Mouse (Mus musculus): Measurements from ENCODE around the gene Eif4e3. TPM values are rescaled to one million over a fixed set of nuclear protein-coding genes. Genes with fewer than 3 reads are reported as not detected.

Eif4e3 gene
- polyA plus RNA-seq, 1 experiment from 2014 or later, result 7.1 TPM

DNA sequence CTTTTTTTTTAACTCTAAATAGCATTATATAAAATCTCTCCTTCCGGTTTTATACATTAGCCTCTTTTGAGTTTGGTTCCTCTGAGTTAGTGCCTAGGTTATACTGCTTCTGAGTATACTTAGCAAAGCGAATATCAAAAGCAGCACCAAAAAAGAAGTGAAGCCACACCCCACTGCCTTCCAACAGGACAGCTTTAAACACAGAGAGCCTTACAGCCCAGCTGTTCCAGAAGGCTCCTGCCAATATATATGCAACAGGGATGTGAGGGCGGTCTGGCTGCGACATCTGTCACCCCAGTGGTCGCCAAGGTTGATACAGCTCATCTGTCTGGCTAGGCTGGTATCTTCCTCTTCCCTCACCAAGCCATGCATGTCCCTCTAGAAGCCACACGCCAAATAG is 90.9 kb downstream of the Eif4e3 start:
- DNase-seq (ENCODE audit: low spot score), result no peak
- H3K36me3 ChIP-seq, result no peaks in the 10 kb centered on the region
- H3K27me3 ChIP-seq (ENCODE audit: insufficient read depth, poor library complexity, severe bottlenecking), result no peaks in the 10 kb centered on the region
- no peak overlapping the region for H3K4me3 ChIP-seq
- H3K9me3 ChIP-seq, result no peaks in the 10 kb centered on the region
- 82% methylated on average over 6 of the region's 6 CpGs for WGBS
- no peak overlapping the region for H3K27ac ChIP-seq
- 0 out of 2 replicates have a peak, but pooled peaks cover 8% of the 10 kb centered on the region for H3K4me1 ChIP-seq

Other genes starting within 250 kb of the Eif4e3 start
- gene Foxp1, start 144.1 kb downstream of the Eif4e3 start, polyA plus RNA-seq (2016; fragmentation: Nextera tagmentation; extraction: Ambion mirVana), result 79.9 and 99.3 TPM in 2 replicates
- gene Gm20696, start within 50 bp of the Eif4e3 start, polyA plus RNA-seq (2016; fragmentation: Nextera tagmentation; extraction: Ambion mirVana), result 2.2 and 3.4 TPM in 2 replicates
- 0.68 and 0.92 TPM in 2 replicates for gene Gpr27, start 25.9 kb upstream of the Eif4e3 start, polyA plus RNA-seq (2016; fragmentation: Nextera tagmentation; extraction: Ambion mirVana)
- 0.11 TPM in 1 of 2 replicates, not detected in the other for gene Prok2, start 59.6 kb upstream of the Eif4e3 start, polyA plus RNA-seq (2016; fragmentation: Nextera tagmentation; extraction: Ambion mirVana)

All from heart, embryonic 10.5 days (tissue).